Mouse (Mus musculus) spleen, adult 2 months (tissue): ENCODE results near the gene Dhx37. TPM values are rescaled to one million over a fixed set of nuclear protein-coding genes. Genes with fewer than 3 reads are reported as not detected.
A peak's percentile ranks its signal among the peaks of the same experiment; 100 is the strongest.

Experiments
- DNase-seq, 2 experiments: peaks; one replicate each; pipeline versions ENCODE4 v3.0.0 to v3.0.0-alpha.2; 2012 to 2021; ENCODE audit warnings: low spot score in 2 of 2, low read depth in 1 of 2
- H3K27ac ChIP-seq: fragments of 200-500 bp; 2 replicates; pipeline ENCODE4 v1.5.1; 2012; ENCODE audit warnings: low read length, inconsistent platforms; ENCODE audit not compliant: insufficient read depth
- H3K27me3 ChIP-seq: fragments of 200-500 bp; 2 replicates; pipeline ENCODE4 v1.6.1; 2012; ENCODE audit warnings: mild to moderate bottlenecking, moderate library complexity, low read length, inconsistent platforms; ENCODE audit not compliant: control insufficient read depth, insufficient read depth
- H3K36me3 ChIP-seq: fragments of 200-500 bp; 2 replicates; pipeline ENCODE4 v1.6.1; 2012; ENCODE audit warnings: mild to moderate bottlenecking, low read length, inconsistent platforms; ENCODE audit not compliant: control insufficient read depth, insufficient read depth
- H3K4me1 ChIP-seq: fragments of 200-500 bp; 2 replicates; pipeline ENCODE4 v1.6.1; 2011; ENCODE audit warnings: inconsistent platforms; ENCODE audit not compliant: control insufficient read depth, insufficient read depth, insufficient read length
- H3K4me3 ChIP-seq: fragments of 200-500 bp; 2 replicates; pipeline ENCODE4 v1.5.1; 2011; ENCODE audit warnings: mild to moderate bottlenecking, inconsistent platforms; ENCODE audit not compliant: insufficient read depth, insufficient read length; ENCODE audit errors: extremely low read depth
- CTCF ChIP-seq: fragments of 200-500 bp; IDR thresholded peaks from 2 replicates; pipeline ENCODE4 v1.5.1; 2011; ENCODE audit warnings: mild to moderate bottlenecking, inconsistent platforms; ENCODE audit not compliant: insufficient read depth, insufficient read length, insufficient replicate concordance; ENCODE audit errors: extremely low read depth
- POLR2A ChIP-seq: fragments of 200-500 bp; IDR thresholded peaks from 2 replicates; pipeline ENCODE4 v1.6.1; 2011; ENCODE audit warnings: low read depth, low read length, inconsistent platforms
- WGBS: fragments of 180-500 bp; shearing (Covaris S2); methylation state at CpG from one replicate; pipeline ENCODE4 v1.1.7; 2018; 5-methylcytosine and 5-hydroxymethylcytosine counted together
- polyA plus RNA-seq: library from polyadenylated mRNA; depleted of rRNA; stranded (reverse); fragments of >200 nt; gene quantifications from 2 replicates; pipeline ENCODE4 v1.2.3, GENCODE M21; 2012

Dhx37 gene
- polyA plus RNA-seq, 1 experiment: 17.0 TPM

DNA sequence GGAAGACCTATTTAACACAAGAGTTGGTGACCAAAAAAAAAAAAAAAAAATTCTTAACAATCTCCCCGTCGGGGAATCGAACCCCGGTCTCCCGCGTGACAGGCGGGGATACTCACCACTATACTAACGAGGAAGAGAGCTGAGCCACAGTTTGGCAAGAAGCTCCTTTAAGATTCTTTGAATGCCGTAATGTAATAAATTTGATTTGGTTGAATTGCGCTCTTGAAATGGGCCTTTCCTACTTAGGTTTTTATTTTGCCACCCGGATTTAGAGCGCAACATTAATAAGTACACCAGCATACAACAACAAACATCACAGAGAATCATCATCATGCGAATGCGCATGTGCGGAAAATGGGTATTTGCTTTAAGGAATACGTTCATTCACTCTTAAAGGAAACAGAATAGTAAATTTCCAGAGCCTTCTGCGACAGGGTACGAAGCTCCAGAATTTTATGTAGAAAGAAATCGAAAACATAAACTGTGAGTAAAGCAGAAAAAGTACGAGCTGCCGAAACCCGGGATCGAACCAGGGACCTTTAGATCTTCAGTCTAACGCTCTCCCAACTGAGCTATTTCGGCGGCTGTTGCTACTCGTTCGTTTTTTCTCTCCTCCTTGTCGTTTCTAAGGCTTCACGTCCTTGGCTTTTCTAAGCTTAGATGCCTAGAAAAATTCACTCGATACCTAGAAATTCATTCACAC is 28.2 kb downstream of the Dhx37 start:
- Histone ChIP-seq H3K4me1 (peaks cover 8% of the 10 kb centered on the region; the same call in 1 of the 2 replicates), H3K27ac (peak overlapping the region; percentile 84), H3K27me3 (no peaks in the 10 kb centered on the region), H3K36me3 (no peaks in the 10 kb centered on the region), H3K4me3 (peak overlapping the region; percentile 67)
- 1% methylated on average over 31 of the region's 31 CpGs for WGBS
- DNase-seq: peak; percentile 67 to 72
- TF ChIP-seq POLR2A: no peak
- no peak for TF ChIP-seq CTCF

- peak overlapping the region; percentile 67 for H3K27ac ChIP-seq
- no peaks in the 10 kb centered on the region for H3K36me3 ChIP-seq
- peak overlapping the region; percentile 67 for H3K4me3 ChIP-seq
- no peaks in the 10 kb centered on the region for H3K27me3 ChIP-seq
- peak in 1 of 2 experiments; percentile 26 for DNase-seq
- TF ChIP-seq POLR2A: no peak
- TF ChIP-seq CTCF: no peak
- peaks cover 8% of the 10 kb centered on the region; the same call in 1 of the 2 replicates for H3K4me1 ChIP-seq
- under 1% methylated on average over 28 of the region's 28 CpGs for WGBS
Measured at GRCm38 (mm10) chr5:125404903-125405545, 28.9 kb downstream of the Dhx37 start.

- Histone ChIP-seq H3K4me1 (peaks cover 8% of the 10 kb centered on the region; the same call in 1 of the 2 replicates), H3K36me3 (no peaks in the 10 kb centered on the region), H3K4me3 (peak overlapping the region; percentile 67), H3K27me3 (no peaks in the 10 kb centered on the region), H3K27ac (peak overlapping the region; percentile 67)
- TF ChIP-seq POLR2A: no peak
- TF ChIP-seq CTCF: no peak
- no peak for DNase-seq
- WGBS: 1% methylated on average over 7 of the region's 7 CpGs
Measured at GRCm38 (mm10) chr5:125404536-125404902, 29.4 kb downstream of the Dhx37 start.

GRCm38 (mm10) chr5:125403481-125404465 is 30.1 kb downstream of the Dhx37 start:
- peak in 1 of 2 experiments; percentile 37 for DNase-seq
- no peak overlapping the region for H3K4me3 ChIP-seq

DNA sequence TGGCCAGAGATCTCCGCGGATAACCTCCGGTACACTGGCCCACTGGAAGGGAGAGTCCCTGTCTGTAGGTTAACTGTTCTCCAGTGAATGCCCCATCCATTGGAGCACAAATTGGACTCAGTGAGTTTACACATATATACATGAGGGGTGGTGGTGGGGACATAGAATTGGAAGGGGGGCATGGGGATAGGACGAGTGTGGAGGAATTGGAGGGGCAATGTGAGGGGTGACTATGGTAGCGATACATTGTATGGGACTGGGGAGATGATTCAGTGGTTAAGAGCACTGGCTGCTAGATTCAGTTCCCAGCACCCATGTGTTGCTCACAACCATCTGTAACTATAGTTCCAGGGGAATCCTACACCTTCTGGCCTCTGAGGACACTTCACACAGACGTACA is 30.9 kb downstream of the Dhx37 start:
- H3K36me3 ChIP-seq: no peaks in the 10 kb centered on the region
- no peak overlapping the region for H3K27ac ChIP-seq
- H3K4me3 ChIP-seq: no peak overlapping the region
- H3K27me3 ChIP-seq: no peaks in the 10 kb centered on the region
- DNase-seq: no peak
- peaks cover 8% of the 10 kb centered on the region; the same call in 1 of the 2 replicates for H3K4me1 ChIP-seq
- 86% methylated on average over 6 of the region's 6 CpGs for WGBS
- TF ChIP-seq CTCF: no peak
- no peak for TF ChIP-seq POLR2A

More at GRCm38 (mm10) chr5:125403481-125404465, 30.1 kb downstream of the Dhx37 start:
- peaks cover 8% of the 10 kb centered on the region; the same call in 1 of the 2 replicates for H3K4me1 ChIP-seq
- TF ChIP-seq POLR2A (no peak), CTCF (no peak)
- WGBS: 41% methylated on average over 31 of the region's 31 CpGs
- no peaks in the 10 kb centered on the region for H3K36me3 ChIP-seq
- H3K27ac ChIP-seq: no peak overlapping the region
- H3K27me3 ChIP-seq: no peaks in the 10 kb centered on the region

- DNase-seq: no peak
- H3K27ac ChIP-seq: no peak overlapping the region
- H3K4me1 ChIP-seq: peaks cover 8% of the 10 kb centered on the region; the same call in 1 of the 2 replicates
- H3K36me3 ChIP-seq: no peaks in the 10 kb centered on the region
- no peak overlapping the region for H3K4me3 ChIP-seq
- no peaks in the 10 kb centered on the region for H3K27me3 ChIP-seq
- TF ChIP-seq POLR2A: no peak
- whole genome bisulfite sequencing: 89% methylated on average over 10 of the region's 10 CpGs
Measured at GRCm38 (mm10) chr5:125402476-125402875, 31.4 kb downstream of the Dhx37 start.
